Mouse (Mus musculus): ENCODE data around the gene N4bp1. TPM values are rescaled to one million over a fixed set of nuclear protein-coding genes. Genes with fewer than 3 reads are reported as not detected.

Gene N4bp1
- total RNA-seq, 2 experiments from 2014 or later = 13.0 to 14.6 TPM

DNA sequence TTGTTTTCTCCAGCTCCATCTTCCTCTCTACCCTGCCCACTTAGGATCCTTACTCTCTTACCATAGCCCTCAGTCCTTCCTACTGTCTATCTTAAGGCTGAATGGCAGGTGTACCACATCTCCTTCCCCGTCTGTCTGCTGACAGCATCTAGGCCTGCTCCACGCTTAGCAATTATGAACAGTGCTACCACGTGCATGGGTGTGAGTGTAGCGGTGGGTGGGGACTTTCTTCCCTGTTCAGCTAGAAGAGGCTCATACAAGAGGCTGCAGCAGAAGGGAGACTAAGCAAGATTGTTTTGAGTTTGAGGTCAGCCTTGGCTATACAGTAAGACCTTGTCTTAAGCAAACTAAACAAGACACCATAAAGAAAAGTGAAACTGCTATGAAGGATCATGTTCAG is 20.3 kb downstream of the N4bp1 start:
- intact Hi-C loops (cut with DNase I; ENCODE audit: low total_unique reads) = no loop called here
- no peak for DNase-seq

DNA sequence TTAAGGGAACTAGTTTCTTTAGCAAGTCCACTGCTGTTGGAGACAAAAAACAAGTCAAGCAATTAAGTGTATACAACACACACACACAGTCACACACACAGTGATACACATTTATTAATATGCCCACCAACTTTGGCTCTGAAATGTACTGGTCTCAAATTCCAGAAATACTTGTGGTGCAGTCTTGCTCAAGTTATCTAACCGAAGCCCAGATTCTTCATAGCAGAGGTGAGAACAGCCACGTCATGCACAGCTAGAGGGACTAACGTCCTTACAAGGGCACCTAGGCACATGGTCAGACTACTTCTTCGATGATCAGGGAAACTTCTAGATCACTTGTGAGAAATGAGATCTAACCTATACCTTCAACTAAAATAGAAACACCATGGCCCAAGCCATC is 22.2 kb downstream of the N4bp1 start:
- intact Hi-C loops (cut with DNase I; ENCODE audit: low total_unique reads) = no loop called here
- DNase-seq = no peak

DNA sequence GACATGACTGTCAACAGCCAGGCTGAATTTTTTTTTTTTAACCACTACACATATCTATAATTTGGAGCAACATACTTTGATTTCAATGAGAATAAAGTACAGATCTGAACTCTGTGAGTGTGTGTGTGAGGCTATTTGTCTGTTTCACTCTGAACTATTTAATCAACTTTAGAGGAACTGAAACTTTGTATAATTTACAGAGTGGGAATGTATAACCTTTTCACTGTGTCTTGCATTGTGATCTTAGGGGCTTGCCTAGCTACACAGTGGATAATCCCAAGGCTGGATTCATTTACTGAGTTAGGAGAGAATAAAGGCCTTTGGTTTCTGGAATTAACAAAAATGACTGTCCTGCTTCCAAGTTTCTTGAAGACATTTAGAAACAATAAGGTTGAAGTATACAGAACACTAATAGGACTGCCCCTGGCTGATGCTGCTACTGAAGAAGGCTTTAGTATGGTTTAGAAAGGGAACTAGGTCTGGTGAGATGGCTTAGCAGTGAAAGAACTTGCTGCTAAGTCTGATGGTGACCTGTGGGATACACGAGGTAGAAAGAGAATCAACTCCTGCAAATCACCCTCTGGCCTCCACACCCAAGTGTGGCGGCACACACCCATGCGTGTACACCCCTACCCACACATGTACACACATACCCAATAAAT is 22.8 kb downstream of the N4bp1 start:
- no peak for DNase-seq
- intact Hi-C loops (cut with DNase I; ENCODE audit: low total_unique reads) = no loop called here

DNA sequence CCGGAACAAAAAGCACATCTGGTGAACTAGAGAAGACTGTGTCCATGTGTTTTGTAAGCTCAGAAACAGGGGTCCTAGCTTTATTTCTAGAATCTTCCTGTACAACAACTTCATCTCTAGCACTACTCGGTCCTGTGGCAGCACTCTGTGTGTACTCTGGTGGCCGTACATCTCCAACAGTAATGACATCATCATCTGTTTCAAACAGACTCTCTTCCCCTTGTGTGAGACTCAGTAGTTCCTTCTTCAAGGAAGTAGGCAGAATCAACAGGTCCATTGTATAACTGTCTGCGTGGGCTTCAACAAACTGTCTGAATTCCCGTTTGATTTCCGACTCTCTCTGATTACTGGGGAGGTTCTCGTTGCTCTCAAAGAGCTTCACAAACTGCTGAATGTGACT is 23.5 kb downstream of the N4bp1 start:
- intact Hi-C loops (cut with DNase I; ENCODE audit: low total_unique reads) = no loop called here
- DNase-seq = no peak

DNA sequence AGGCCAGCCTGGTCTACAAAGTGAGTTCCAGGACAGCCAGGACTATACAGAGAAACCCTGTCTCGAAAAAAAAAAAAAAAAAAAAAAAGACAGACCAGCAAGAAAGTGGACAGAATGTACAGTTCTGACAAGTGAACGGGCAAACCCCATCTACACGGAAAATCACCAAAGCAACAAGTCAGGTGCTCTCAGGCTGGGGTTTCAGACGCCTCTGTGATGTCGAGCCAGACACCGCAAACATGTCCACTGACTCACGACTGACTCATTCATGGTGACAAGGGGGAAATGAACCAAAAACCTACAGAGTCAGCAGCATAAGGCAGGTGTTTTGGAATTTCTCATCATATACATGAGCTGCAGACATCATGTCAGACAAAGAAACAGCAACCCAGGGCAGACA is 28.8 kb downstream of the N4bp1 start:
- intact Hi-C loops (cut with DNase I; ENCODE audit: low total_unique reads) = no loop called here
- DNase-seq = no peak

DNA sequence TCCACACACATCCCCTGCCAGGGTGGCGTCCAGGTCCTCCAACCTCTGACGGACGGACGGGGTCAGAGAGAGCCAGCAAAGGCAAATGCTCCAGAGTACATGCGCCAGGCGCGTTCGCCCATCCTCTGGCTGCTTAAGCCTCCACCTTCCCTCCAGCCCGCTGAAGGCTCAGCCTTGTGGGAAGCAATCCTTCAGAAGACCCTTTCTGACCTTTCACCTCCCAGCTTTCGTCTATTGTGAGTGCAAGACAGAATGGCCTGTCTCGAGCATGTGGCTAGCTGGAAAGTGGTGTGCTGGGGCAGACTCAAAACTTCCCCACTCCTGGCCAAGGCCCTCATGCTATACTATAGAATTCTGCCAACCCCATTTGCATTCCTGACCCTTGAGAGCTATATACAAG is 30.4 kb downstream of the N4bp1 start:
- no peak for DNase-seq
- intact Hi-C loops (cut with DNase I; ENCODE audit: low total_unique reads) = no loop called here

DNA sequence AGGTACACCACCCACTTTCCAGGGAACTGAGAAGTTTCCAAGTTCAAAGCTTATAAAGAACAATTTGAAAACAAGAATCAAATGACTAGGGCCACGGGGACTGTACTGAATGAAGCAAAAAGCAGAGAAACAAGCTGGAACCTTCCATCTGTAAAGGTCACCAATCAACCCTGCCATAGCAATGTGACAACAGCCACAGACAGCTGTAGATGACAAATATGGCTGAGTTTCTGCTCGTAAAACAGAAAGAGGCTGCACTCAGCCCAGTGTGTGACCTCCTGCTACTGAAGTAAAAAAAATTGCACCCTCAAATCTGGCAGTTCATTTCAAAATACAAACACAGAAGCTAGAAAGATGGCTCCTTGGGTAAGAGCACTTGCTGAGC is 31.1 kb downstream of the N4bp1 start:
- intact Hi-C loops (cut with DNase I; ENCODE audit: low total_unique reads) = no loop called here
- no peak for DNase-seq

DNA sequence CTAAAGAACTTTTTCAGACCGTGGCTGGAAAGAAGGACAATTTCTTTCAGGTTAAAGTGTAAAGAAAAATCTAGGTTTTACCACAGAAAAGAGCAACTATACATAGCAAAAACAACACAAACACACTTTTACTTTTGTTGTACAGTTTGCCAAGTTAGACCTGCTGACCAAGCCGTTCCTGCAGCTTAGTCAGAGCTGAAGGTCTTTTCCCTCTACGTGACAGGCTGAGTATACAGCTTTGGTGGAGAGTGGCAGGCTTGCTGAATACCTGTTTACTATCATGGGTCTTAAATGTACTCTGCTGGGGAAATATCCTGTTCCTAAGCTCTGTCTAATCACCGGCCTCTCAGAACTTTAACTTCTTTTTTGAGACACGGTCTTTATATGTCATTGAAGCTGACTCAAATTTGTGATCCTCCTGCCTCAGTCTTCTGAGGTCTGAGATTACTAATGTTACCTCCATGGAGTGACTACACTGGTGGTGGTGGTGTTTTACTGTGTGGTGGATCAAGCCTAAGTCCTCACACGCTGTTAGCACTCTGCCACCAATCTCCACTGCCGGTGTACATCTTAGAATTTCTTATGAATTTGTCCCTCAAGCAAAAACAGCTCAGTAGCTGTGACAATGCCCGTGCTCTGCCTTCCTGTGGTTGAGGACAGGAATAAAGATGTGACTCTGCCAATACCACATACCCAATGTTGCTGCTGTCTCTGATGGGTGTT is 31.6 kb downstream of the N4bp1 start:
- intact Hi-C loops (cut with DNase I; ENCODE audit: low total_unique reads) = no loop called here
- no peak for DNase-seq

DNA sequence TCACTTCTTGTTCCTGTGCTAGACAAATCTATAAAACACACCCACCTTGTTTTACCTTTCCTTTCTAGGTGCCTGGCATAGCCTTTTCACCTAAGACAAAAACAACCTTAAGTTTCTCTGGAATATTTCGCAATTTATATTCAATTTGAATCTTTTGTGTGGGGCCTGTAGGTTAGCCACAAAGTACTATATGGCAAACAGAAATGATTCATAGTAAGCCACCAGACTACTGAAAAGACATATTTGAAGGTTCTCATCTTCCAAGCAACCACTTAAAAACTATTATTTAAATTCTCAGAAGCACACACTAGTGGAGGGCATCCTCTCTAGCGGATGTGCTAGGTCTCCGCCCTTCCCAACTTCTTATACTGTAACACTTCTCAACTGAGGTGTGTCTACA is 32.6 kb downstream of the N4bp1 start:
- intact Hi-C loops (cut with DNase I; ENCODE audit: low total_unique reads) = no loop called here
- no peak for DNase-seq

DNA sequence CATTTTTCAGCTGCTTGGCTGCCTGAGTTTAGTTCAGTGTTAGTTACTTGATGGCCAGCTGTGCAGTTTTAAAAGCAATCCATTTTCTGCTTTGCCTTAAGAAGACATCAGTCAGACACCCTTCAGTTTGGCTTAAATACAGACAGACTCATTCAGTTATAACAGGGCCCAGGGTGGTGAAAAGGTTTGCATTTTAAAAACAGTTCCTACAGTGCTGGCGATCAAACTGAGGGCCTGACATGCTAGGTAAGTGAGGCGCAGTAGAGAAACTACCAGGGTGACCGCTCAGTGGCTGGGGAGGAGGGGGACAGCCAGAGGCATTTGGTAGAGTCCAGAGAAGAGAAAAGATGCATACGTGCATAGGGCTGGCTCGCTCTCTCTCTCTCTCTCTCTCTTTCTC is 36.2 kb downstream of the N4bp1 start:
- DNase-seq = no peak
- intact Hi-C loops (cut with DNase I; ENCODE audit: low total_unique reads) = loop anchor here (10.0 kb wide), 1 partner anchor 56 kb away; no protein-coding TSS in a partner anchor

DNA sequence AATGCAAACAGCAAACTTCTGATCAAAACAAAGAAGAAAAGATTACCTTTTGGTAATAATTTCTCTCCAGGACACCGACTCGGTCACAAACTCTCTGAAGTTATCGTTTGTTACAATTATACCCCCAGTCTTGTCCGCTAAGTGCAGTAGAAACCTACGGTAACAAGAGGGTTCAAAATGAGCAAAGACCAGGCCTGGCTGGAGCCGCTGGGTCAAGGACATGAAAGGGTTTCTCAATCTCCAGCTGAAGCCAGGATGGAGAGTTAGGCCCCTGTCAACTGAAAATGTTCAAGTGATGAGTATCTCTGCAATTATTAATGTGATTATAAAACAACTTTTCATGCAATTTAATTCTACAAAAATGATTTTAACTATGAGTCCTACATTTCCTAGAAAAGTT is 36.7 kb downstream of the N4bp1 start:
- DNase-seq = no peak
- intact Hi-C loops (cut with DNase I; ENCODE audit: low total_unique reads) = loop anchor here (10.0 kb wide), 1 partner anchor 56 kb away; no protein-coding TSS in a partner anchor

DNA sequence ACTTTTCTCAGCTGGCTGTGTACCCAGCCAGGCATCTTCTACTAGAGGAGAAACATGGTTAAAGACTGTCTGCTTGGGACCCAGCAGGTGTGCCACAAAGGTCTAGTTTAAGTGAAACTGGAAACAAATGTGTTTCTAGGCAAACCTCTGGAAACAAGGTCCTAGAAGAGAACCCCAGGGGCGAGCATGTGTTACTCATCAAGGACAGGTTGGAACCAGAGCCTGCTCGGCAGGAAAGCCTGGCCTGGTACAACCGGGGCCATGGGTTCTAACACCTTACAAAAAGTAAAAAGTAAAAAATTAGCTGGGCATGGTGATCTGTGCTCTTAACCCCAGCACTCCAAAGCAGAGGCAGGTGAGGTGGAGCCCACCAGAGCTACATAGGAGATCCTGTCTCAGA is 38.0 kb downstream of the N4bp1 start:
- intact Hi-C loops (cut with DNase I; ENCODE audit: low total_unique reads) = loop anchor here (10.0 kb wide), 1 partner anchor 58 kb away; no protein-coding TSS in a partner anchor
- no peak for DNase-seq

DNA sequence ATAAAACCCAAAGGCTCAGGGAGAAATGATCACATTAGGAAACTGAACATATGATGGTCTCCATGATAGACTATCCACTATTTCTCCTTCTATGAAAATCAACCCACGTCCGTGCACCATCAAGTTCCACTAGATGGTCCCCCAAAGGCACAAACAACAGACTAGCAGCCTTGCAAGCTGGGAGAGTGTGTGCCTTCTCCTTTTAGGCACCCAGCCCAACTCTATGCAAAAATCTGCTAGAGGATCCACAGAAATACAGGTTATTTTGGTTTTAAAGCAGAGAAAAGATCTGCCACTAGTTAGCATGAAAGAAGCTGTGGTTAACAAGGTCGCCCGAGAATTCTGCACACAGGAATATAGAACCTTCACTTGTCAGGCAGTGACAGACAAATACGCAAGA is 39.2 kb downstream of the N4bp1 start:
- DNase-seq = no peak
- intact Hi-C loops (cut with DNase I; ENCODE audit: low total_unique reads) = loop anchor here (10.0 kb wide), 1 partner anchor 59 kb away; no protein-coding TSS in a partner anchor

DNA sequence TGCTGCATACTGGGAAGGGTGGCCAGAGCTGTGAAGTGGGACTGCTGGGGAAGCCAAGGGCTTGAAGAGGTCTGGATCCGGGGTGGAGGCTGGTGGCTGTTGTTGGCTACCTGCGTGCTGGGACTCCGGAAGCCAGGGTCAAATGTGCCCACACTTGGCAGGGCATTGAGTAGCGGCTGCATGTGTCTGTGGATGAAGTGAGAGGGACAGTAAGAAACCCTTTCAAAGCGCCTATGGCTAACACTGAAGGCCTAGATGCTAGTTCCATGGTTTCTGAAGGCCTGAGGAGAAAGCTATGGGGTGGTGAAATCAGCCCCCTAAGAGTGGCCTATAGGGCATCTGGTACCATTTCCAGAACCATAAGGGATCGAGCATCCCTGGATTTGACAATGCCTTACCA is 40.2 kb downstream of the N4bp1 start:
- no peak for DNase-seq
- intact Hi-C loops (cut with DNase I; ENCODE audit: low total_unique reads) = loop anchor here (5.0 to 10.0 kb wide), 2 partner anchors 60 to 203 kb away; no protein-coding TSS in a partner anchor

DNA sequence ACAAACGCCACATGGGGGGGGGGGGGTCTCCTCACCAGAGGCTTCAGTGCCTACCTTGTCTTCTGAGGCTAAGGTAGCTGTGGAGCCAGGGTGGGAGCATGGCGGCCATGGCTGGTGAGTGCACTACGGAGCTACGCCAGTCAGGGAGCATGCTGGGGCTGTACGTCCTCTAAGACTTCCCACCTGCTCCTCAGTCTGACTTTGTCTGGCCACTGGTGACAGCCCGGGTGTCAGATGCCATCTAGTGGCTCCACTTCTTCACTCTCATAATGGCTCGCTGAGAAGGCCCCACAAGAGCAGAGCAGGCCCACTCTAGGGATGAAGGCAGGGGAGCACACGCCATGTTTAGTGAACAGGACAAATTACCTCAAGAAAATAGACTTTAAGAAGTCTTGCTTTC is 41.2 kb downstream of the N4bp1 start:
- DNase-seq = peak; percentile 56
- intact Hi-C loops (cut with DNase I; ENCODE audit: low total_unique reads) = loop anchor here (5.0 to 10.0 kb wide), 2 partner anchors 61 to 202 kb away; no protein-coding TSS in a partner anchor

DNA sequence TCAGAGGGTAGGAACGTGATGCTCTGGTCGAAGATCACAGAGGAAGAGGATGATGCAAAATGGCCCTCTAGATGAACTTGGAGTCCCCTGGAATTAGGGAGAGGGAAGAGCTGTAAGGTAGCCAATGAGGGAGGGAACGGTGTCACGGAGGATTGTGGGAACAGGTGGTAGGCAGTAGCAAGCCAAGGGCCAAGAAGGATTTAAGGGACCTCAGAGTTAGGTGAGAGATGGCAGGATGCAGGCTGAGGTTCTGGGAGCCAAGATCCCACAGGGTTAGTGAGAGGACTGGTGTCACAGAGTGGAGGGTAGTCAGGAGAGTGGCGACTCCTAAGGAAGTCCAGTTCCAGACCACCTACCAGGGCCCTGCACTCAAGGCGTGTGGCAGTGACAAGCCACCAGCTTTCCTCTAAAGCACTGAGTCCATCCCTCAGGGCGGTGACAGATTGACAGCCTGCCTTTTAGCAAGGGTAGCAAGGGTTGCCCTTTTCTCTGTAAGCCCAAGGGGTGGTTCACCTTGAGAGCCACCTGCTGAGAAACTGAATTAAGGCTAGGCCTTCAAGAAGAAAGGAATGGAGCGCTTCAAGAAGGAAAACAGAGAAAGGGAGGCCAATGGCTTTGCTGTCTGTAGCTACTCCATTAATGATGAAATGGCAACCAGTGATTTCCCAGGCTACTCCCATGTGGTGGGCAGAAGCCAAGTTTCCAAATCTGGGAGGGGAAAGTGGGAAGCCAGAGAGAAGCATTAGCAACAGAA is 43.3 kb downstream of the N4bp1 start:
- DNase-seq = peak; percentile 12
- intact Hi-C loops (cut with DNase I; ENCODE audit: low total_unique reads) = loop anchor here (5.0 to 10.0 kb wide), 2 partner anchors 63 to 199 kb away; no protein-coding TSS in a partner anchor

DNA sequence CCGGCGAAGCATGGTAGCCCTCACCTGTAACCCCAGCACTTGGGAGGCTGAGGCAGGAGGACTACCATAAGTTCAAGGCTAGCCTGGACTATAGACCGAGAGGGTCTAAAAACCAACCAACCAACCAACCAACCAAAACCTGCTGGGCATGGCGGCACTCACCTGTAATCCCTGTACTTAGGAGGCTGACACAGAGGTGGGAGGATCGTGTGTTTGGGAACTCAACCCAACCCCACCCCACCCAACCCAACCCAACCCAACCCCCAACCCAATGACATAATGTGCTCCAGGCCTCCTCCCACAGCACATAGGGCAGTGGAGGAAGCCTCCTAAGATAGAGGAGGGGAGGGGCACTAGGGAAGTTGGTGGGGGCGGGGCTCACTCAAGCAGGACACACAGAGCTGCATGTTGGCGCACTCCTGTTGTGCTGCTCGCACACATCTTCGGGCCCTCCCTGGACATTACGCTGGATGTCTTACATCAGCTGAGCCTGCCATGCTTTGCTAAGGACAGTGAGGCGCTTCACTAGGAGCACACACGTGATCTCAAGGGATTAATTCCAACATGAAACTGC is 44.9 kb downstream of the N4bp1 start:
- intact Hi-C loops (cut with DNase I; ENCODE audit: low total_unique reads) = loop anchor here (5.0 to 10.0 kb wide), 2 partner anchors 65 to 198 kb away; no protein-coding TSS in a partner anchor
- no peak for DNase-seq

DNA sequence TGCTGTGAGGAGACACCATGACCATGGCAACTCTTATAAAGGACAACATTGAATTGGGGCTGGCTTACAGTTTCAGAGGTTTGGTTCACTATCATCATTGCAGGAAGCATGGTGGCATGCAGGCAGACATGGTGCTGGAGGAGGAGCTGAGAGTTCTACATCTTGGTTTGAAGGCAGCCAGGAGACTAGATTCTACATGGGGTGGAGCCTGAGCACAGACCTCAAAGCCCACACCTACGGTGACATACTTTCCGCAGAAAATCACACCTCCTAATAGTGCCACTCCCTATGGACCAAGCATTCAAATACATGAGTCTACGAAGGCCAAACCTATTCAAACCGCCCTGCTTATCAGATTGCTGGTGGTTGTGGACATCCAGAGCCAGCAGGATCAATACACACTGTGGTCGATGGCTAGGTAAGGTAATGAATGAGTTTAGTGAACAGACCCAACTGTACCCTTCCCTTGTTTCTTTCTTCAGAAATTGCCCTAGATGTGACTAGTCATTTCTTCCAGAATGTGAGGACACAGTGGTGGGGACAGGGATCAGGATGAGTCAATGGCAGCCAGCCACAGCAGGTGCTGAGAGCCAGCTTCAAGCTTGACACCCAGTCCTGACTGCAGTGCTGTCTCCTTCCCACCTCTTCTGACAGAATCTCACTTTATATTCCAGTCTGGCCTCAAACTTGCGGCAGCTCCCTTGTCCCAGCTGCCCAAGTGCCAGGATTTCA is 46.2 kb downstream of the N4bp1 start:
- intact Hi-C loops (cut with DNase I; ENCODE audit: low total_unique reads) = no loop called here

DNA sequence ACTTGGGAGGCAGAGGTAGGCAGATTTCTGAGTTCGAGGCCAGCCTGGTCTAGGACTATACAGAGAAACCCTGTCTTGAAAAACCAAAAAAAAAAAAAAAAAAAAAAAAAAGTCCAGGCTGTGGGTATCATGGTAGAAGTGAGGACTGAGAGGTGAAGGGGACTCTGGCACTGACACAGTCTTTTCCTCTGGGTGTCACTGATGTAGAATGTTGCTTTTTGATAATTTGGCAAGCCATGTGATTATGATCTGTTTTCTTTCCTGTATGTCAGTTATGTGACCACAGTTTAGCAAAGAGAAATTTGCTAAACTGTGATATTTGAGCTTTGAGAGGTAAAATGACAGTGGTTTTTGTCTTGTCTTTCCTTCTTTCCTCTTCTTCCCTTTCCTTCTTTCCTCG is 47.8 kb downstream of the N4bp1 start:
- DNase-seq = no peak
- intact Hi-C loops (cut with DNase I; ENCODE audit: low total_unique reads) = no loop called here

More for the DNA sequence above, 46.2 kb downstream of the N4bp1 start:
- DNase-seq = no peak

All from gastrocnemius, postnatal 14 days (tissue).